Mouse (Mus musculus): ENCODE data around the gene Zfp687. TPM values are rescaled to one million over a fixed set of nuclear protein-coding genes. Genes with fewer than 3 reads are reported as not detected.
"Not testable (repeated sequence)": the region's sequence is repeated elsewhere in the genome, so short reads cannot be mapped to it uniquely, and the experiment has no call there.

Zfp687 gene
- 10 to 100 TPM; 12.4 to 13.8 TPM for total RNA-seq (2021)
- long read RNA-seq, experiment 1, partial matches to known transcripts = 4 of 6 reads
- long read RNA-seq, experiment 1, other reads (novel, unspliced or antisense) = 2 of 6 reads
- long read RNA-seq, experiment 2, partial matches to known transcripts = 6 of 8 reads
- long read RNA-seq, experiment 2, other reads (novel, unspliced or antisense) = 2 of 8 reads

DNA sequence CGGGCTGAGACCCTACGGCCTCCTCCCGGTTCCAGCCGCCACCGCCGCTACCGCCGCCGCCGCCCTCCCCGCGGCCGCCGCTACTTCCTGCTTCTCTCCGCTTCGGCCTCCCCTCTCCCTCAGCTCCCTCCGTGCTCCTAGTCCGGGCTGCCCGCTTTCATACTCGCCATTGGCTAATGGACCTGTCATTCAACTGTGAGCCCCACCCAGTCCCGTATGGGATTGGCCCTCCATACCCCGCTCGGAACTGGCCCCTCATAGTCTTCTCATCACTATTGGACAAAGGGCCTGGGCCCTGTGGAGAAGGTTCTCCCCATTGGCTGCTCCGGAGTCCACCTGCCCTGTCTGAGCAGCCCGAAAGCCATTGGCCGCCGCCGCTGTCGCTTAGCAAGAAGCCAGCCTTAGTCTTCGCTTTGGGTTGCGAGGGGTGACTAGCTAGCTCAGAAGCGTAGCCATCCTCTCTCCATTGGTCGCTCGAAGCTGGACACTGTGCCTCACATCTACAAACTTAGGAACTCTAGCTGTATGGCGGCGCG, at the start of gene Zfp687:
Gene Zfp687 (minus strand): TSS at position 112 of the 536 bp plus-strand sequence.
- intact Hi-C loops (cut with DNase I; ENCODE audit: low total_unique reads) = no loop called here
- peak; percentile 98 for DNase-seq

DNA sequence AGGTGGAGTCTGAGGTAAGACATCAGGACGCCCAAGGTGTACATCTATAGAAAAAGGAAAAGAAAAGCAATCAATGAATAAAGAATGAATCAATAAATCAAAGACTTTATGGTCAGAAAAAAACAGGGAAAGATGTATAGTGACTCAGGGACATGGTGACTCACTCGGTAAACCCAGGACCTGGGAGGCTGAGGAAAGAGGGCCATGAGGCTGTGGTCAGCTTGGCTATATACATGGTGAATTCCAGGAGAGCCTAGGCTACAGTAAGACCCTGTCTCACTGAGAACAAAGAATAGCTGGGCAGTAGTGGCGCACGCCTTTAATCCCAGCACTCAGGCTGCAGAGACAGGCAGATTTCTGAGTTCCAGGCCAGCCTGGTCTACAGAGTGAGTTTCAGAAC, 48.5 kb upstream of the Zfp687 start:
- intact Hi-C loops (cut with DNase I; ENCODE audit: low total_unique reads) = loop anchor here (10.0 kb wide), 1 partner anchor 141 kb away; no protein-coding TSS in a partner anchor
- DNase-seq = no peak

DNA sequence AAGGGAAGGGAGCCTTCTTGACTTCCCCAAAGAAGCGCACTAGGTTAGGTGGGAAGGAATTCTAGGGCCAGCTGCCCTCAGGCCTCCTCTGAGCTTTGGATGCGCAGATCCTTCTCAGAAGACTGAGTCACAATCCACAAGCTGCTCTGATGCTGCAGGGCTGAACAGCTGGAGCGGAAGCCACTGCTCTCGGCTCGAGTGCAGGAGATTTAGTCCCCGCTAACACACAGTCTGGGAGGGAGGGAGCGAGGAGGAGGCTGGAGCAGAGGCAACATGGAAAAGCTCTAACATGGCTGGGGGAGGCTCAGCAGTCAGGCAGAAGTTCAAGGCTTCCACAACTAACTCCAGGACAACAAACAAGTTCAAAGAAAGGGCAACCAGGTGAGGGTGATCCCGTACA, 42.8 kb upstream of the Zfp687 start:
- intact Hi-C loops (cut with DNase I; ENCODE audit: low total_unique reads) = no loop called here
- DNase-seq = no peak

DNA sequence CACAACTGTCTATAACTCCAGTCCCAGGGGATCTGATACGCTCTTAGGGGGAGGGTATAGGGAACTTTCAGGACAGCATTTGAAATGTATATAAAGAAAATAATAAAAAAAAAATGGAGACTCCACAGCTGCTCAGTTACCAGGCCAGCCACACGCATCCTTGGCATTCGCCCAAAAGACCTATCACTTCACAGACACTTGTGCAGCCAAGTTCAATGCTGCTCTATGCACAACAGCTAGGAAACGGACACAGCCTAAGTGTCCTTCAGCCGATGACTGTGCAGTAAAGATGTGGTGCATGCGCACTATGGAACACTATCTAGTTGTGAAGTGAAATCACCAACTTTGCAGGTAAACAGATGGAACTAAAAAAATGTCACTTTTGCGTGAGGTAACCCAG, 41.0 kb upstream of the Zfp687 start:
- DNase-seq = no peak
- intact Hi-C loops (cut with DNase I; ENCODE audit: low total_unique reads) = no loop called here

DNA sequence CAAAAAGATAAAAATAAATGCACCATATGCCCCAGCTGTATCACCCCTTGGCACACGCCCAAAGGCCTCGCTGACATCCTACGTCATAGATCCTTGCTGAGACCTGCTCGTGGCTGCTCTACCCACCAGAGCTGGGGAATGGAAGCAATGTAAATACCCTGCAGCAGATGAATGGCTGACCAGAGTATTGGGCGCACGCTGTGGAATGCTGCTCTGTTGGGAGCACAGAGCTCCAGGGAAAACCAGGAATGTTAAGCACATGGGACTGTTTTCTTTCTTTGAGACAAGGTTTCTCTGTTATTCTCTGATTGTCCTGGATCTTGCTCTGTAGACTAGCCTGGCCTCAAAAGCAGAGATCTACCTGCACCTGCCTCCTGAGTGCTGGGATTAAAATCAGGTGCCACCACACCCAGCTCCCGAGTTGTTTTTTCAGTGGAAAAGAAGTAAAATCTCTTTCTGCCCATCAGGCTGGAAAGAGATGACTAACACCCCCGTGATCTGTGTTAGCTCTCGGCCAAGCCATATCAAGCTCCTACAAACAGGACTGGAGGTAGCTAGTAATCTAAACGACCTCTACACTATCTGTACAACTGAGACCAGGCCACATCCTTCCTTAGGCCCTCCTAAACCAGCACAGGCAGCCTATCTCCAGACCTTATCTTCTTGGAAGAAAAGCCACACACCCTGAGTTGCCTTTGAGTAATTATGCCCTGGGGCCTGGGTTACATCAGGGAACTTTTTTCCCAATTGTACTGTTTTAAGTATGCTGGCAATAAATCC, 39.4 kb upstream of the Zfp687 start:
- peak; percentile 20 for DNase-seq
- intact Hi-C loops (cut with DNase I; ENCODE audit: low total_unique reads) = no loop called here

DNA sequence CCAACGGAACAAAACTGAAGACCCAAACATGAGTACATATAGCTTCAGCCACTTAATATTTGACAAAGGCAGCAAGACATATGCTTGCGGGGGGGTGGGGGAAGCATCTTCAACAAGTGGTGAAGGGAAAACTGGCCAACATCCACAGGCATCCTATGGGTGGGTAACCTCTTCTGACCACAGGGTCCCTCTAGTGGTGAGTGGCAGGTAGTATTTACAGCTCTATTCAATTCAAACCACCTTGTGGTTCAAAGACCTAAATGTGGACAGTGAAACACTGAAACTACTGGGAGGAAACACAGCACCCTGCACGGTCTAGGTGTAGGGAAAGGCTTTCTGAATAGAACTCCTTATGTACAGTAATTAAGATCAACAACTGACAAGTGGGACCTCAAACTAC, 38.5 kb upstream of the Zfp687 start:
- intact Hi-C loops (cut with DNase I; ENCODE audit: low total_unique reads) = no loop called here
- DNase-seq = no peak

DNA sequence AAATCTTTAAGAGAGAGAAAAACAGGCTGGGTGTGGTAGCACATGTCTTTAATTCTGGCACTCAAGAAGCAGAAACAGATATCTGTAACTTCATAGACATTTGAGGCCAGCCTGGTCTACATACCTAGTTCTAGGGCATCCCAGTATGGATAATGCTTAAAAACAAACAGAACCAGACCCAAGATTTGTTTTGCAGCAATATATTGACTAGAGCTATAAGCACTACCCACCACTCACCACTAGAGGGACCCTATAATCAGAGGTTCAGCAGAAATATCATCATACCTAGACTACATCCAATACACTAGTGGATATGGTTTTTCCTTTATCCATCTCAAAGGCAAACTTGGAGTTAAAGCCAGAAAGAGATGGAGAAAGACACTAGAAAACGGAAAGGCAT, 37.7 kb upstream of the Zfp687 start:
- DNase-seq = no peak
- intact Hi-C loops (cut with DNase I; ENCODE audit: low total_unique reads) = no loop called here

DNA sequence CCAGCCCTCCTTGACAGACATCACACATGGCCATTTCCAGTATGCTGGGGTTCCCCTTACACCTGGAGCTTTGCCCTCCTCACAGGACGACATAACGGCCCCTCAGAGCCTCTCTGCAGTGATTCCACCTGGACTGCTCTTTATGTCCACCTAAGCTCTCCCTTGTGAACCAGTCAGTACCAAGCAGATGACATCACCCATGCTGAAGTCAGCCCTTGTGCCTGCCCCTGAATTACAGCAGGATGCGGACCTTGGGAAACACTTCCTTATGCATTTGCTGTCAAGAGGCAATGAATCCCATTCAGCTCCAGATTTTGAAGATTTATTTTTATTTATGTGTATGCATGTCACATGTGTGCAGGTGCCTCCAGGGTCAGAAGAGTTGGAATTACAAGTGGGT, 32.7 kb upstream of the Zfp687 start:
- intact Hi-C loops (cut with DNase I; ENCODE audit: low total_unique reads) = no loop called here

DNA sequence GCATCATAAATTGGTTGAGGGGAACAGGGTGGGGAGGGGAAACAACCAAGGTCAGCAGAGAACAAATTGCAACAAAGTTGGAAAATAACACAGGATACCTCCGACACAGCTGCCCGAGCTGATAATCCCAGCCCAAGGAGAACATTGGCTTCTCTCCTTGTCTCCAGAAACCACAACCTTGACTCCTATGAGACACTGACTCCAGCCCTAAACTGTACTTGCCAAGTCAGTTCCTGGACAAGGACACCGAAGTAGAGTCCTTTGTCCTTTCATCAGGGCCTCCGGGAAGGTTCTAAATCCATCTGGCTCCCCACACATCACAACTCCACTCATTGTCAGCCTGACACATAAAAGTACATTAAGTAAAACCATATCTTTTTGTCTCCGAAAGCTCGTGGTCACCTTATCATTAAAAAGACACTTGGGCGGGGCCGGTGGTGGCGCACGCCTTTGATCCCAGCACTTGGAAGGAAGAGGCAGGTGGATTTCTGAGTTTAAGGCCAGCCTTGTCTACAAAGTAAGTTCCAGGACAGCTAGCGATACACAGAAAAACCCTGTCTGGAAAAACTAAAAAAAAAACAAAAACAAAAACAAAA, 31.3 kb upstream of the Zfp687 start:
- no peak for DNase-seq
- intact Hi-C loops (cut with DNase I; ENCODE audit: low total_unique reads) = no loop called here

More for the DNA sequence above, 32.7 kb upstream of the Zfp687 start:
- no peak for DNase-seq

DNA sequence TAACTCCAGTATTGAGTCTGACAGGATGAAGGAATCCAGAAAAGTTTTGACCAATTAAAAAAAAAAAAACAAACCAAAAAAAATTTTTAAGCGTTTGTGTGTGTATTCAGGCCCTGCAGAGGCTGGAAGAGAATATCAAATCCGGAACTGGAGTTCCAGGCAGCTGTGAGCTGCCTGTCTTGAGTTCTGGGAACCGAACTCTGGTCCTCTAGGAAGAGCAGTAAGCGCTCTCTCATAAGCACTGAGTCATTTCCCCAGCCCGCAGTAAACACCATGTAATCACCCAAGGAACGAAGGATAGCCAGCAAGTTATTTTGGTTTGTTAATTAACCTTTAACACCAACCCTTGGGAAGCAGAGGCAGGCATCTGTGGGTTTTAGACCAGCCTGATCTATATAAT, 28.0 kb upstream of the Zfp687 start:
- intact Hi-C loops (cut with DNase I; ENCODE audit: low total_unique reads) = no loop called here
- no peak for DNase-seq

DNA sequence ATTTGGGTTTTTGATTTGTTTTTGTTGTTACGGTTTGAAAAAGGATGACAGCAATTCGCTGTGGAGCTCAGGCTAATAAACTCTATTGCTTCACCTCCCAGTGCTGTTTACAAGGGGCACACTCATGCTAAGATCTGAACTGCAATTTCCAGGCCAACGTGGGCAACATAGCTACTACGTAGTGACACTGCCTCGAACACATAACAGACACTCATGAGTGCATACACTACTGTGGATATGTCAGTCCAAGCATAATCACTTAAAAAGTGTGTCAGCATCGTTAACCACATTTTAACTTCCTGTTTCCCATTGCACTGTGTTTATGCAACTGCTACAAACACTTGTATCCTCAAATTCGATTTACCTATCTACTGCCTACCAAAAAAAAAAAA, 27.6 kb upstream of the Zfp687 start:
- no peak for DNase-seq
- intact Hi-C loops (cut with DNase I; ENCODE audit: low total_unique reads) = no loop called here

DNA sequence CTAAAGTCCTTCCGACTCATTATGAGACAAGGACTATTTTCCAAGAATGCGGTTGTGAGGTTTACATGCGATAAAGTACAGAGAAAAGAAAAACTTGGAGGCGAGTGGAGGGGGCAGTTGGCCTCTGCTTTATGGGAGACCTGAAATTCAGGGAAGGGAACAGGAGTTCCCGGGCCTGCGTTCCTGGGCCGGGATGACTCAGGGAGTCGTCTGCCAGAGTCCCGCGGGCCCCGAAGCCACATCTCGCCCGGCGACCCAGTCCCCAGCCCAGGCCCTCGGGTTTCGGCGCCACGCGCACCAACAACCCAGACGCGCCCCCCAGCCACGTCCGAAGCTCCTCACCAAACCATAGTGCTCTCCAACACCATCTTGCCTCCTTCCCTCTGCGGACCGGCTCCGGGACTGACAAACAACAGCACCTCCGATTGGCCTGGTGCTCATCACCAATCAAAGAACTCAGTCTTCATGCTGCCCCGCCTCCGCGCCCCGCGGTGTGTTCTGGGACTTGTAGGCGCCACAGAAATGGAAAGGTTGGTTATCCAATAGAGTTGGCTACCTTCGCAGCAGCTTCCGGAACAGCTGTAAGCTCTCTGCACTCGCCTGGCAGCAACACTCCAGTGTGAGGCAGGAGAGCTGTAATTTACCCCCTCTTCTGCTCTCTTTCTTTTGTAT, 27.1 kb upstream of the Zfp687 start, which contains the start of gene Psmd4:
Gene Psmd4 (minus strand): TSS at position 449 of the 672 bp plus-strand sequence.
- peak; percentile 97 for DNase-seq
- intact Hi-C loops (cut with DNase I; ENCODE audit: low total_unique reads) = no loop called here

DNA sequence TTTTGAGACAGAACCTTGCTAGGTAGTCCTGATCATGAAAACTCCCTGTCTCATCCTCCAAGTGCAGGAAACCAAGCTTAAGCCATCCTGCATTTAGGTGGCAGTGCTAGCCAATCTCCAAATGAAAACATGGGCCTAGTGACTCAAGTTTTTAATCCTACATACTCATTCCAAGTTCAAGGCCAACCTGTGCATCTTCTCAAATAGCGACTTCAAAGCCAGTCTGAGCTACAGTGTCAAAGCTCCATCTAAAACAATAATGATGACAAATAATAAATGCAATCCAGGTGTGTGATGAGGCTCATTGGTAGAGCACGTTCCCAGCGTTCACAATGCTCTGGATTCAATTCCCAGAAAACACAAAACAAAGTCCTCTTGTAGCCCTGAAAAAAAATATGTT, 26.4 kb upstream of the Zfp687 start:
- no peak for DNase-seq
- intact Hi-C loops (cut with DNase I; ENCODE audit: low total_unique reads) = no loop called here

DNA sequence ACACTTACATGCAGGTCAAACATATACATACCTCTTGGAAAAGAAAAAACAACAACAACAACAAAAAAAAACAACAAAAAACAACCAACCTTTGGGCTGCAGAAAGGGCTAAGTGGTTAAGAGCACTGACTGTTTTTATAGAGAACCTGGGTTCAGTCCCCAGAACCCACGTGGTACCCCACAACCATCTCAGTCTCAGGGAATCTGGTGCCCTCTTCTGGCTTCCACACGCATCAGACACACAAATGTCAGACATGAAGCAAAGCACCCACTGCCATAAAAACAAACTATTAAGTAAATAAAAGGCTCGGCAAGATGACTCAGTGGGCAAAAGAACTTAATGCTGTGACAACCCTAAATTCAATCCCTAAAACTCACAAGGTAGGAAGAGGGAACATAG, 14.7 kb upstream of the Zfp687 start:
- no peak for DNase-seq
- intact Hi-C loops (cut with DNase I; ENCODE audit: low total_unique reads) = no loop called here

DNA sequence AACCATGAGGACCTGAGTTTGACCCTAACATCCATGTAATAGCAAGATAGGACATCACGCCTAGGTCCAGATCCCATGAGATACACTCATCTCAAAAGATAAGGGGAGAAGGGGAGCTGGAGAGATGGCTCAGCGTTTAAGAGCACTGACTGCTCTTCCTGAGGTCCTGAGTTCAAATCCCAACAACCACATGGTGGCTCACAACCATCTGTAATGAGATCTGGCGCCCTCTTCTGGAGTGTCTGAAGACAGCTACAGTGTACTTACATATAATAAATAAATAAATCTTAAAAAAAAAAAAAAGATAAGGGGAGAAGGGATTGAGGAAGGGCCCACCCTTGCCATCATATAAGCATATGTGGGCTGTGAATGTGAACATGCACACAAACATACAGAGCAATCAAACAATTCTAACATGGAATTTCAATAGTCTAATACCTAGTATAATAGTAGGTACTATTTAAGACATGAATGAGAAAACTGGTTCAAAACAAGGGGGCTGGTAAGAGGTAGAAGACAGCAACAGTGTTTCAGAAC, 14.1 kb upstream of the Zfp687 start:
- not testable (repeated sequence) for DNase-seq

DNA sequence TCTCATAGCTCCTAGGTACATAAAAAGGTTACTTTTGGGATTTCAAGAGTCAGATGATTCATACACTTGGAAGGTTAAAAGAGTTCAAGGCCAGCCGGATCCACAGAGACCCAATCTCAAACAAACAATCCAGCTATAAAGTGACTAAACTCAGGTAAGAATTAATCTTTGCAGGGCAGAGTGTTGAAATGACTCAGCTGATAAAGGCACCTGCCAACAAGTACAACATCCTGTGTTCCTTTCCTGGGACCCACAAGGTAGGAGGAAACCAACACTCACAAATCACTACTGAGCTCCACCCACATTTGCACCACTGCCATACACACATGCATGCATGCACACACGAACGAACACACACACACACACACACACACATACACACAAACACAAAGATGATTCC, 13.4 kb upstream of the Zfp687 start:
- DNase-seq = no peak
- intact Hi-C loops (cut with DNase I; ENCODE audit: low total_unique reads) = no loop called here

More for the DNA sequence above, 14.1 kb upstream of the Zfp687 start:
- intact Hi-C loops (cut with DNase I; ENCODE audit: low total_unique reads) = not testable (repeated sequence)

DNA sequence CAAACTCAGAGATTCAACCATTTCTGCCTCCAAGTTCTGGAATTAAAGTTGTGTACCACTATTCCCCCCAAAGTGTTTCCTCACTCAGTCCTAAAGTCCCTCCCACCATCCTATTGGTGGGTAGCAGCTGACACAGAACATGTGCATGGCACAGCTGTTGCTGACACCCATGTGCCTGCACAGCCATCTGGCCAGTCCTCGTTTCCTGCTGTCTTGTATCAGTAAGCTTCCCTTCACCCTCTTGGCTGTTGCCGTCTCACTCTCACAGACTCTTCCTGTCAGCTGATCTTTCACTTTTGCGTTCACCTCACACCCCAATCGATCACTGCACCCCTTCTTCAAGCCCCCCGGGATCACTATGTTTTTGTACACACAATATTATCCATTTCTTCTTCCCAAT, 12.5 kb upstream of the Zfp687 start:
- intact Hi-C loops (cut with DNase I; ENCODE audit: low total_unique reads) = no loop called here
- no peak for DNase-seq

DNA sequence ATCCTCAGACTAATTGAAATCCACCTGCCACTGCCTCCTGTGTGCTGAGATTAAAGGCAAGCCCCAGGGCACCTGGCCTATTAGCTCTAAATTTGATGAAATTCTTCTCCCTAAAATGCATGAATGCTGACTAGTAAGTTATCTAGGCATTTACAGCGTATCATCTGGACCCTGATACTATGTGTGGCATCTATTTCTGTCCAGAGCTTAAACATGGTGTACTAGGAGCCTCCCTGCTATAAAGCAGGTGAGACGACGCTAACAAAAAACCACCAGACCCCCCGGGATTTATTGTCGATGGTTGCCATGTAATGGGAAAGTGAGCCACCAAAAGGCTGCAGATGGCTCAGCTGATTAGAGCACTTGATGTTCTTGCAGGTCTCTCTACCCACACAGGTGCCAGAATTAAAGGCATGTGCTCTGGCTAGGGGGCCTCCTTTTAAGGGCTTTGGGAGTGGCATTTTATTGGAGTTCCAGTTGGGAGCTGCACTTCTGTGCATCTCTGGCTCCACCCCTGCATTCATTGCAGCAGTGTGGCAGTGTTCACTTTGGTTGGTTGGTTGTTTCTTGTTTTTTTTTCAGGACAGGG, 11.9 kb upstream of the Zfp687 start:
- intact Hi-C loops (cut with DNase I; ENCODE audit: low total_unique reads) = no loop called here
- DNase-seq = no peak

DNA sequence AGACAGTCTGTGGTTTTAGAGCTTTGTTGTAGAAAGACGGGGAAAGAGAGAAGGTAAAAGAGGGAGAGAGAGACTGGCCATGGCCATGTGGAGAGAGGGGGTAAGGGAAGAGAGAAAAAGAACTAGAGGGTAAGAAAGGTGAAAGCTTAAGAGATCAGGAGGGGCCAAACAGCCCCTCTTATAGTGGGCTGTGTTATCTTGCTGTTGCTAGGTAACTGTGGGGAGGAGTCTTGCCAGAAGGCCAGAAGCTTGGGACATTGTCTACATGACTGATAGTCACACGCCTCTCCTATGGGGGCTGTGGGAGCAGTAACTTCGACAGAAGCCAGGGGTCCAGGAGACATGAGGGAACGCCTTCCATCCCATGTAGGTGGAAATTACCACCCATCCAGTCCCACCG, 10.0 kb upstream of the Zfp687 start:
- DNase-seq = no peak
- intact Hi-C loops (cut with DNase I; ENCODE audit: low total_unique reads) = no loop called here
